Mouse (Mus musculus) thymus, adult 2 months (tissue): ENCODE data around the gene Esr1.

ENCODE experiments used
- CTCF ChIP-seq: fragments of 200-500 bp; IDR thresholded peaks from 2 replicates; pipeline ENCODE4 v1.5.1; 2012; ENCODE audit warnings: mild to moderate bottlenecking, control low read depth, low read length, moderate library complexity, borderline replicate concordance; ENCODE audit not compliant: control insufficient read depth, poor library complexity, insufficient read depth; ENCODE audit errors: extremely low read depth
- POLR2A ChIP-seq: fragments of 200-500 bp; IDR thresholded peaks from 2 replicates; pipeline ENCODE4 v1.6.1; 2012; ENCODE audit warnings: mild to moderate bottlenecking, low read length, control low read depth, moderate library complexity; ENCODE audit not compliant: control insufficient read depth, poor library complexity, insufficient read depth; ENCODE audit errors: extremely low read depth

DNA sequence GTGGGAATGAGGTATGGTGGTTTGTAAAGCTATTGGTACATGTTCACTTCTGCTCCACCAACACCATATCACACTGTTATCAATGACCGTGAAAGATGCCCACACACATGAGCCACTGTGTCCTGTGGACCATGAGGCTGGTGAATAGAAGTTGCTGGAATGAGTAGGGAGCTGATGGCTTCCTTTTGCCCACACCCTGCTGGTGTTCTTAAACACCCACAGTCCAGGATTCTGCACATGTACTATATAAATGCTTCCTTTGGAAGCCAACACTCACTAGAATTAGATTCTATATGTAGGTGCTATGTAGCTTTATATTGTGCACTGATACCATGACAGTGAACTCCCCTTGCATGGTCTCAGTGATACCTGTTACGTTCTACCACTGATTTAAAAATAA, 365.2 kb downstream of the Esr1 start:
- TF ChIP-seq POLR2A (no peak), CTCF (no peak)
